Comparison of ENCODE assay signal across 8 mouse cellular contexts in the genomic region with DNA sequence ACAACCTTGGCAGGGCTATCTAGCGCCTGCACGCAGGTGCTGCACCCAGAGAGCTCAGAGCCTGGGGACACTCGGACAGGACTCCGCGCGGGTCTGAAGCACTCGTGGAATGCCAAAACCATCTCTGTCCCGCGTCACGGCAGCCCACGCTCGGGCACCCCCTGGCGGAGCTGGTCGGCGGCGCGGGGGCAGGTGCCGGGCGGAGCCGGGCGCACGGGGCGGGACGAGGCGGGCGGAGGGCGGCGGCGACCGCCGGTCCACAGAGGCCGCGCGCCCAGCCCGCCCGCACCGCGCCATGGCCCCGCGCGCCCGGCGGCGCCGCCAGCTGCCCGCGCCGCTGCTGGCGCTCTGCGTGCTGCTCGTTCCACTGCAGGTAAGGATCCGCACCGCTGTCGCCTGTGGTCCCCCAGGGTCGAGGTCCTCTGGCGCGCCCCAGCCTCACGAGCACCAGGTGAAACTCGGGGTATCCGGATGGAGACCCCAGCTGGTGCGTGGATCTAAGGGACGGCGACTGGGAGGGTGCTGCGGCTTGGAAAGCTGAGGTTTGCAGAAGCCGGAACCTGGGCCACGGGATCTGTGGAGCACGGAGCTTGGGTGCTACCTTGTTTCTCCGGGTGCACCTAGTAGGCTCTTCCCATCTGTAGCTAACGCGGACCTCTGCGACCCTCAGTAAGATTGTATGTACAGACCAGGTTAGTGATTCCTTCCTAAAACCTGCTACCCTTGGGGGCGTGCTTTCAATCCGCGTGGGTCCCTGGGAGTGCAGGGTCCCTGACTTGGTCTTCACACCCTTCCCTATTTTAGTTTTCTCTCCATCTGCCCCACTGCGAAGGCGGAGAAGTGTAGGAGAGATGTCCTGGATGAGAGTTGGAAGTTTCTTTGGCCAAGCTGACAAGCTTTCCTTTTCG. TPM values are rescaled to one million over a fixed set of nuclear protein-coding genes. Genes with fewer than 3 reads are reported as not detected.
A peak's percentile ranks its signal among the peaks of the same experiment; 100 is the strongest.
DNase-seq lines count a peak whose midpoint lies in the region; ATAC-seq and TF ChIP-seq lines count a peak whose summit lies in the region.

A gene (plus strand): TSS at position 262 of the 908 bp plus-strand sequence.

- no peak for TF ChIP-seq POLR2A in heart, adult 2 months (IDR thresholded peaks at IDR 0.05; ENCODE audit: insufficient read depth, low read depth, low read length)

- TF ChIP-seq EP300 in heart, adult 2 months (IDR thresholded peaks at IDR 0.05; ENCODE audit: insufficient read depth, low read depth, low read length): no peak

- no peaks in the 10 kb centered on the region for H3K79me2 ChIP-seq in heart, adult 2 months (replicated peaks; ENCODE audit: control insufficient read depth, insufficient read depth, low read length)

- peak within 1 kb of the TSS; percentile 56 for H3K4me3 ChIP-seq in heart, adult 2 months
- H3K4me3 ChIP-seq in limb, embryonic 11.5 days (ENCODE audit: low read depth, low read length): peak within 1 kb of the TSS; percentile 43
- peak within 1 kb of the TSS; percentile 69 for H3K4me3 ChIP-seq in midbrain, embryonic 10.5 days

- DNase-seq in adrenal gland, adult 18-20 months (ENCODE audit: low spot score in 2 of 2): peak; percentile 67 to 80
- DNase-seq in embryo, embryonic 10.5 days (ENCODE audit: low spot score): peak; percentile 39
- peak; percentile 75 to 84 for DNase-seq in heart, adult 2 months
- DNase-seq in kidney, adult 11 months: peak; percentile 45
- peak; percentile 65 for DNase-seq in limb, embryonic 11.5 days (ENCODE audit: low spot score)
- peak; percentile 52 for DNase-seq in midbrain, embryonic 10.5 days (ENCODE audit: low spot score)
- DNase-seq in right cerebral cortex, postnatal 36 days (ENCODE audit: low spot score in 2 of 2): peak; percentile 9 to 29
- peak; percentile 60 to 66 for DNase-seq in urinary bladder, postnatal 4 days (ENCODE audit: low spot score in 2 of 2)

- no peaks in the 10 kb centered on the region for H3K36me3 ChIP-seq in heart, adult 2 months (ENCODE audit: control insufficient read depth, insufficient read depth, low read length)
- no peaks in the 10 kb centered on the region for H3K36me3 ChIP-seq in limb, embryonic 11.5 days (ENCODE audit: control insufficient read depth, insufficient read depth, low read length)
- H3K36me3 ChIP-seq in midbrain, embryonic 10.5 days: no peaks in the 10 kb centered on the region

- intact Hi-C loops in heart, adult 2 months (cut with DNase I): no loop called here

- peak; percentile 63; the same call in 1 of the 2 replicates for ATAC-seq in limb, embryonic 11.5 days (ENCODE audit: insufficient number of reproducible peaks, low FRiP score, low TSS enrichment, low read depth)

- H3K4me1 ChIP-seq in heart, adult 2 months (ENCODE audit: control insufficient read depth, insufficient read depth, low read length): peaks cover 3% of the 10 kb centered on the region; the same call in 1 of the 2 replicates
- H3K4me1 ChIP-seq in limb, embryonic 11.5 days (ENCODE audit: control insufficient read depth, insufficient read depth, low read length): peaks cover 3% of the 10 kb centered on the region; the same call in 1 of the 2 replicates
- H3K4me1 ChIP-seq in midbrain, embryonic 10.5 days: peaks cover 12% of the 10 kb centered on the region

- no peak within 1 kb of the TSS for H3K27ac ChIP-seq in heart, adult 2 months
- H3K27ac ChIP-seq in limb, embryonic 11.5 days (replicated peaks; ENCODE audit: low read depth, low read length): no peak within 1 kb of the TSS
- peak within 1 kb of the TSS; percentile 33; the same call in 1 of the 2 replicates for H3K27ac ChIP-seq in midbrain, embryonic 10.5 days (replicated peaks)

- WGBS in heart, adult 2 months: 8% methylated on average over 70 of the region's 77 CpGs
- 4% methylated on average over 63 of the region's 77 CpGs for WGBS in limb, embryonic 11.5 days
- 3% methylated on average over 72 of the region's 77 CpGs for WGBS in midbrain, embryonic 10.5 days

- TF ChIP-seq CTCF in heart, adult 2 months (IDR thresholded peaks at IDR 0.05): peak; percentile 66

- no peaks in the 10 kb centered on the region for H3K9me3 ChIP-seq in limb, embryonic 11.5 days (ENCODE audit: control insufficient read depth, low read length)
- H3K9me3 ChIP-seq in midbrain, embryonic 10.5 days (replicated peaks): no peaks in the 10 kb centered on the region

- H3K27me3 ChIP-seq in heart, adult 2 months (ENCODE audit: control insufficient read depth, insufficient read depth, low read length): no peaks in the 10 kb centered on the region; the same call in 1 of the 2 replicates
- peaks cover 21% of the 10 kb centered on the region for H3K27me3 ChIP-seq in limb, embryonic 11.5 days (ENCODE audit: control insufficient read depth, insufficient read depth, low read length)
- peaks cover 47% of the 10 kb centered on the region for H3K27me3 ChIP-seq in midbrain, embryonic 10.5 days (ENCODE audit: low read depth, poor library complexity, severe bottlenecking)

- H3K4me2 ChIP-seq in limb, embryonic 11.5 days (ENCODE audit: low read depth, severe bottlenecking): peak within 1 kb of the TSS; percentile 84

- H3K9ac ChIP-seq in heart, adult 2 months (ENCODE audit: low read depth, low read length): peak within 1 kb of the TSS; percentile 87
- peak within 1 kb of the TSS; percentile 38 for H3K9ac ChIP-seq in limb, embryonic 11.5 days (ENCODE audit: low read length)

RNA-seq across cellular contexts. Expression of the gene that starts here (rescaled TPM):
- 1 to 10 TPM; 2.6 to 3.3 TPM for total RNA-seq in adrenal gland, adult 18-20 months (2021)
- 1 to 10 TPM; 1.4 to 1.9 TPM for total RNA-seq in heart, adult 2 months (2021)
- 1.2 and 1.8 TPM in 2 replicates for polyA plus RNA-seq in heart, adult 2 months (2012; rRNA removed)
- polyA plus RNA-seq in limb, embryonic 11.5 days (2014; fragmentation: Nextera tagmentation; extraction: Ambion mirVana): 0.11 and 0.43 TPM in 2 replicates
- 0.41 and 0.52 TPM in 2 replicates for polyA plus RNA-seq in midbrain, embryonic 10.5 days (2016; fragmentation: Nextera tagmentation; extraction: Ambion mirVana)

Comparison
In these comparisons a context has a peak if more than half of its experiments do, and no peak if none do; other contexts are left out.
1. Peak in DNase-seq, ATAC-seq, H3K4me3 ChIP-seq, H3K9ac ChIP-seq and H3K4me2 ChIP-seq in limb, embryonic 11.5 days; RNA of the gene not detected or under 1 TPM.
2. Peak in DNase-seq, H3K4me3 ChIP-seq and H3K27ac ChIP-seq in midbrain, embryonic 10.5 days; RNA of the gene not detected or under 1 TPM.
3. DNase-seq: peak in every context shown above with its lines; median percentile 80 in heart, adult 2 months; 74 in adrenal gland, adult 18-20 months; 65 in limb, embryonic 11.5 days; 63 in urinary bladder, postnatal 4 days; 52 in midbrain, embryonic 10.5 days; 45 in kidney, adult 11 months; 39 in embryo, embryonic 10.5 days; 19 in right cerebral cortex, postnatal 36 days.